Mouse (Mus musculus): ENCODE data around the gene Atrip.

Gene Atrip

DNA sequence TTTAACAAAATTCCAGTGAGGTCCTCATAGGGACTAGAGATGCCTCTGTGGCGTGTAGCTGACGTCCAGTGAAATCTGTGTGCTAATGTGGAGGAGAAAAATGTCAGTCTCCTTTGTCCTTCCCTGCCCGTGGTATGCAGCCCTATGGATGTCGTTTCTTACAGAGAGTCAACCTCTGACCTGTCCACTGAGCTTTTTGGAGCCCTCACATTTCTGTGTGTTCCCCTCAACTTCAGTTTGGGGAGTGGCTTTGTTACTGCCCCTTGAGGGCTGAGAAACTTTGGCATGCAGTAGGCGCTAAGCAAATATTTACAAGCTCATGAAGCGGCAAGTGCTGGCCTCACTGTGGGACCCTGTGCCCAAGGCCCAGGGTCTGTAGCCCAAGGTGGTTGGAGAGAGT, 23.4 kb upstream of the Atrip start:
- DNase-seq, result peak; percentile 56

DNA sequence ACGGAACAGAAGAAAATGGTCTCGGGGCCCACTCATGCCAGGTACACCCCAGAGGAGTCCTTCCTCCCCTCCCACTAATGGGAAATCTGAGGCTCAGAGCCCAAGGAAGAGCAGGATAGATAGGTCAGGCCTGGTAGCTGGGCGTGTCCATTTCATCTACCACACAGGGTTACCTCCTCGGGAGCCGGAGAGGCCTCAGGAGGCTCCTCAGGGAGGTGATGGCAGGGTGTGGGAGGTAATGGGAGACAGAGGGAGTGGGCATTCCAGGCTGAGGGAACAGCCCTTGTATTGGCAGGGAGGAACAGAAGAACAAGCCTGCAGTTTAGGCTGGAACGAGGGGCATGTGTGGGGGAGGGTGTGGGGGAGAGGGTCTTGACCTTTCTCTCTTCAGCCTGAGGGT, 22.9 kb upstream of the Atrip start:
- DNase-seq, result peak; percentile 25

GRCm38 (mm10) chr9:109096251-109096661, 22.3 kb upstream of the Atrip start:
- DNase-seq, result peak; percentile 51

DNA sequence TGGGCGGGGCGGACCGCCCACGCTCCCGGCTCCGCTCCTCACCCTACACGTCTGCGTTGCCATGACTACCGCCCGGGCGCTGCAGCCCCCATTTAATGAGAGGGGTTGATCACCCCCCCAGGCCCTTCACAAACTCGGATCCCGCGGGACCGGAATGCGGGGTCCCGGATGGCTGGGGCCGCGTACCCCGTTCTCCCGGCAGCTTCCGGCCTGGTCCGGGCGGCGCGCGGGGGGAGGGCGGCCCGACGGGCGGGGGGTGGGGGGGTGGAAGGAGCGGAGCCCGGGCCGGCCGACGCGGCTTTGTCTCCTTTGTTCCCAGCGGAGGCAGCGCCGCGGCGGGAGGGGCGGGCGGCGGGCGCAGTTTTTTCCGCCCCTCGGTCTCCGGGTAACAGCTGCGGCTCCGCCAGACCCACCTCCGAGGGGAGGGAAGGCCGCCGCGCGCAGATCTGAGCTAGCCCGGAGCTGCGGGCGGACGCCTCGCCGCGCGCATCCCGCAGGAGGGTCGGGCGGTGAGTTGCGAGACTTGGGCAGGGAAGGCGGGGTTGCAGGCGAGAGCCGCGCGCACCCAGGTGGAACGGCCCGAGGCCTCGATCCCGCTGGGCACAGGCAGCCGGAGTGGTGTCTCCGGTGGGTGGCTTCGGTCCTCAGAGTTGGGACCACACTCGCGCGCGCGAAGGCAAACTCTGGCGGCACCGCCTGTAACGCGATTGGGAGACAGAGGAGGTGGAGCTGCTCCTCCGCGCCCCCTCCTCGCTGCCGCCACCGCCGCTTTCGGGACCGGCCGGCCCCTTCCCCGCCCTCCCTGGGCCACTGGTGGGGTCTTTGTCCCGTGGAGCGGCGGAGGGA, 21.4 kb upstream of the Atrip start, which contains the start of gene Plxnb1:
Gene Plxnb1, plus strand, starts transcription at position 253 of the 846 bp plus-strand sequence.
- DNase-seq, result peak; percentile 86

- DNase-seq, result peak; percentile 74
These were observed 20.7 kb upstream of the Atrip start for GRCm38 (mm10) chr9:109094553-109095136.

DNA sequence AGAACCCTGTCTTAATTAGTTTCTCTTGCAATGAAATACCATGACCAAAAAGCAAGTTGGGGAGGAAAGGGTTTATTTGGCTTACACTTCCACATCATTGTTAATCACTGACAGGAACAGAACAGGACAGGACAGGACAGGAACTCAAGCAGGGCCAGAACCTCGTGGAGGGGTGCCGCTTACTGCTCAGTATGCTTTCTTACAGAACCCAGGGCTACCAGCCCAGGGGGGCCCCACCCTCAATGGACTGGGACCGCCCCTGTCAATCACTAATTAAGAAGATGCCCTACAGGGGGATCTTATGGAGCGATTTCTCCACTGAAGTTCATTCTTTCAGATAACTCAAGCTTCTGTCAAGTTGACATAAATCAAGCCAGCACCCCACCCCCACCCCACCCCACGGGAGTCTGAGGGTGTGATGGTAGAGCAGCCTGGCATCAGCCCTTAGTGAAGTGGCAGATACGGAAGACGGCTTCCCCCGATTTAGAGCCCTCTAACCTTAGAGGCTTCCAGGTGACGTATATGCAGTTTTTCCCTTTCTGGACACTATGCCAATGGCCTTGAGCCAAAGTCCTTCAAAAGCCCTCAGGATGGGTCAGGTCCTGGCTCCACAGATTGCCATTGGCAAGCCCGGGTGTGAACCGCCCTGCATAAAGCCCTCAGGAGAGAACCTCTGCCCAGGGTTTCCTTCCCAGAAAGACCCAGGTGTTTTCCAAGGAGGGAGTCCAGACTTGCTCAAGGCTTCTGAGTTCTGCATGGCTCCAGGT, 20.0 kb upstream of the Atrip start:
- peak; percentile 77 for DNase-seq

DNA sequence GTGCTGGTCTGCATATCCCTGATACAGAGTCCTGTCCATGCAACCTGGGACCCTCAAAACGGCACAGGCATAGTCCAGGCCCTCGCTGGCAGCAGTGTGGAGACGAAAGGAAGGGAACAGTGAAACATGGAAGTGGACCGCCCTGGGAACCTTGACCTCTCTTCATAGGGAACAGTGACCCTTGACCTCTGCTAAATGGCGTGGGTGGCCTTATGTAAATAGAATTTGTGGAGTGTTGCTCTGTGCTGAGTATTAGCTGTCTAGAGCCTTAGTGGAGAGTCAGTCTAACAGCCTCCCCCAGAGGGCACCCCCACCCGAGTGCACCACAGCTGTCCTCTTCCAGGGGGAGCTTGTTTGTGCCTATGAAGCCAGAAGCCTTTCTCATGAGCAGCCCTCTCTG, 18.9 kb upstream of the Atrip start:
- peak; percentile 33 for DNase-seq

GRCm38 (mm10) chr9:109091802-109092201, 17.9 kb upstream of the Atrip start:
- DNase-seq, result no peak

DNA sequence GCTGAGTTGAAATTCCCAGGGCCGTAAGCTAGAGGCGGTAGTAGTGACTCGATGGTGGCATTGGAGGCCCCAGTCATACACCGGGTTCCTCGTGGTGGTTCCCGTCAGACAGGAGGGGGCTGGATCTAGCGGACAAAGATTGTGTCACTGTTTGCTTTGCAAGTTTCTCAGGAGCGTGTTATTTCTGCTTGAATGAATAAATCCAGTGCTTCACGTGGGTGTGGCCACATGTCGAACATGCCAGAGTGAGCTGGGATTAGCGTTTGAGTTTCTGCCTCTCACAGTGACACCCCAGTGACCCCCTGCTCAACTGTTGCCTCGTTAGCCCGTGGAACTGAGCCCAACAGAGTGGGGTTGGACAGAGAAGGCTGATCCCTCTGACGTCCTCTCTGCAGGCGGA, 16.5 kb upstream of the Atrip start:
- peak; percentile 49 for DNase-seq

GRCm38 (mm10) chr9:109087987-109088386, 14.1 kb upstream of the Atrip start:
- peak; percentile 78 for DNase-seq

DNA sequence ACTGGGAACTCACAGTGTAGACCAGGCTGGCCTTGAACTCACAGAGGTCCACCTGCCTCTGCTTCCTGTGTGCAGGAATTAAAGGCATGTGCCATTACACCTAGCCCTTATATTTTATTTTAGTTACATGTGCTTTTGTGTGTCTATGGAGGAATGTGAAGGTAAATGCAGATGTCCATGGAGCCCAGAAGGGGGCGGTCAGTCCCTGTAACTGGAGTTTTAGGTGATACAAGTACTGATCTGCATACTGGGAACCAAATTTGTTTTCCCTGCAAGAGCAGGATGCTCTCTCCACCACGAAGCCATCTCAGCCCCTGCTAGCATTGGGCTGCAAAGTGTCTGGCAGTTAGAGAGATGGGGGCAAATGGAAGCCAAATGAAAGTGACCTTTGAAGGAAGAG, 11.0 kb upstream of the Atrip start:
- no peak for DNase-seq

- DNase-seq, result peak; percentile 87
These were observed 8.3 kb upstream of the Atrip start, which contains the start of the genes Ccdc51 and Tma7 for GRCm38 (mm10) chr9:109082124-109082800. Ccdc51 (plus strand) TSS chr9:109082493. Tma7 (minus strand) TSS chr9:109082587.

DNA sequence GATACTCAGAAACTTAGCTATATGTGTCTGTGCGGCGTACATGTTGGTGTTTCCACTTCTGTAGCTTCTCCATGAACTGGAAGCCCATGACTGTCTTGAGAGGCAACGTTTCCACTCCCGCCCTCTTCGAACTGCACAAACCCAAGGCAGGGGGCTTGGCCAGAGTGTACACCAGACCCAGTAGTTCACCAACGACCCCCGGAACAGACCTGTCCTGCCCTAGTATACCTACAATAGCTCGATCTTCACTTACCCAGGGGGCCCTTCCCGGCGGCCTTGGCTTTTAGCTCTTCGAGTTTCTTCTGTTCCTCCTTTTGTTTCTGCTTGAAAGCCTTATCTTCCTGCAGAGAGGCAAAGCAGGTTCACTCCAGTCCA, 7.8 kb upstream of the Atrip start:
- no peak for DNase-seq

- DNase-seq, result no peak
These were observed 6.6 kb upstream of the Atrip start for GRCm38 (mm10) chr9:109080516-109080915.

- DNase-seq, result no peak
These were observed 5.7 kb downstream of the Atrip start for GRCm38 (mm10) chr9:109068095-109068735.

DNA sequence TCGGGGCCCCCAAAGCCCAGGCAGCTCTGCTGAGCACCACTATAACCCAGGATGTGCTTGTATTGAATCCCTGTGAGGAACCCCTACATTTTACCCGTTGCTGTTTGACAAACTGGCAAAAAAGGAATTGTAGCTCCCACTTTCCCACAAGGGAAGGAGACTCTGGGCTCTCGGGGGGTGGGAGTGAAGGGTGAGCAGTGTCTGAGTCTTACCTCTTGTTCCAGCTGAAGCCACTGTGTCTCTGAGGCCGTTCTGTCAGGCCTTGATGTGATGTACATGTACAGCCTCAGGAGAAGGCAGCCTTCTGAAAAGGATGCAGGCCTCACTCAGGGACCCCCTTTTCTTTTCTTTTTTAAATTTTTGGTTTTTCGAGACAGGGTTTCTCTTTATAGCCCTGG, 13.0 kb downstream of the Atrip start:
- no peak for DNase-seq

- DNase-seq, result no peak
These were observed 13.6 kb downstream of the Atrip start for GRCm38 (mm10) chr9:109060184-109060897.

- peak; percentile 94 for DNase-seq
These were observed 14.6 kb downstream of the Atrip start, which contains the start of gene Trex1 for GRCm38 (mm10) chr9:109059136-109059903. Trex1 (minus strand) TSS chr9:109059734.

GRCm38 (mm10) chr9:109058006-109058765, 15.7 kb downstream of the Atrip start:
- DNase-seq, result no peak

- no peak for DNase-seq
These were observed 16.4 kb downstream of the Atrip start for GRCm38 (mm10) chr9:109057543-109057942.

Data from lung, postnatal 10 days (tissue).